Mouse (Mus musculus) kidney, postnatal 0 days (tissue): ENCODE data around the gene Pcdh7. TPM values are rescaled to one million over a fixed set of nuclear protein-coding genes. Genes with fewer than 3 reads are reported as not detected.

Experiments
- ATAC-seq: fragments of 200-750 bp; cut with Nextera tagmentation; replicated peaks from 2 replicates; pipeline ENCODE4 v1.8.0; 2017; ENCODE audit warnings: low read depth, moderate number of reproducible peaks, moderate TSS enrichment, moderate library complexity; ENCODE audit not compliant: low FRiP score
- DNase-seq: peaks from one replicate; pipeline ENCODE4 v3.0.0-alpha.2; 2016; ENCODE audit warnings: low spot score
- H3K27ac ChIP-seq: fragments of 300-500 bp; sonication (generic); 2 replicates; pipeline ENCODE4 v1.5.1; 2014; ENCODE audit warnings: mild to moderate bottlenecking
- H3K27me3 ChIP-seq: fragments of 300-500 bp; sonication (generic); 2 replicates; pipeline ENCODE4 v1.6.1; 2014; ENCODE audit warnings: low read length, mixed read lengths; ENCODE audit not compliant: insufficient read depth
- H3K36me3 ChIP-seq: fragments of 300-500 bp; sonication (generic); 2 replicates; pipeline ENCODE4 v1.6.1; 2014; ENCODE audit warnings: low read length, mixed read lengths; ENCODE audit not compliant: insufficient read depth
- H3K4me1 ChIP-seq: fragments of 300-500 bp; sonication (generic); replicated peaks from 2 replicates; pipeline ENCODE4 v1.6.1; 2014; ENCODE audit warnings: antibody characterized with exemption, low read length, mixed read lengths; ENCODE audit not compliant: insufficient read depth
- H3K4me2 ChIP-seq: fragments of 300-500 bp; sonication (generic); 2 replicates; pipeline ENCODE4 v1.6.1; 2014; ENCODE audit warnings: mild to moderate bottlenecking, low read length, moderate library complexity, mixed read lengths
- H3K4me3 ChIP-seq: fragments of 300-500 bp; sonication (generic); replicated peaks from 2 replicates; pipeline ENCODE4 v1.5.1; 2014; ENCODE audit warnings: low read depth, low read length
- H3K9ac ChIP-seq: fragments of 300-500 bp; sonication (generic); 2 replicates; pipeline ENCODE4 v1.6.1; 2014; ENCODE audit warnings: low read depth, low read length
- H3K9me3 ChIP-seq: fragments of 300-500 bp; sonication (generic); replicated peaks from 2 replicates; pipeline ENCODE4 v1.6.1; 2016; ENCODE audit warnings: low read length, inconsistent platforms, mixed read lengths
- CTCF ChIP-seq: IDR thresholded peaks from 2 replicates; pipeline ENCODE4 v1.5.1; 2016; ENCODE audit warnings: antibody characterized with exemption, low read depth, mild to moderate bottlenecking, moderate library complexity
- WGBS: fragments of 180-500 bp; shearing (Covaris S2); extraction: QIAGEN DNeasy Blood & Tissue Kit; methylation state at CpG from one replicate; pipeline ENCODE4 v1.1.7; 2014; 5-methylcytosine and 5-hydroxymethylcytosine counted together
- polyA plus RNA-seq: library from polyadenylated mRNA; unstranded; fragments of >200 nt; fragmentation: Nextera tagmentation; extraction: Ambion mirVana; gene quantifications from 2 replicates; pipeline ENCODE4 v1.2.1, GENCODE M21; 2015

The Pcdh7 gene
- polyA plus RNA-seq, 1 experiment from 2014 or later: 3.6 TPM

- Histone ChIP-seq H3K9me3 (no peaks in the 10 kb centered on the region), H3K27ac (no peak overlapping the region), H3K9ac (no peak overlapping the region), H3K4me1 (no peaks in the 10 kb centered on the region), H3K4me3 (no peak overlapping the region), H3K36me3 (no peaks in the 10 kb centered on the region), H3K4me2 (no peak overlapping the region), H3K27me3 (no peaks in the 10 kb centered on the region)
- 77% methylated on average over 5 of the region's 5 CpGs for WGBS
- DNase-seq: no peak
- TF ChIP-seq CTCF: no peak
- ATAC-seq: no peak
Measured at GRCm38 (mm10) chr5:57921140-57921539, 203.4 kb downstream of the Pcdh7 start.

- Histone ChIP-seq H3K27me3 (no peaks in the 10 kb centered on the region), H3K9me3 (no peaks in the 10 kb centered on the region), H3K4me3 (no peak overlapping the region), H3K4me2 (no peak overlapping the region), H3K36me3 (no peaks in the 10 kb centered on the region), H3K9ac (no peak overlapping the region), H3K4me1 (no peaks in the 10 kb centered on the region), H3K27ac (no peak overlapping the region)
- no peak for TF ChIP-seq CTCF
- DNase-seq: no peak
- WGBS: 96% methylated on average over 5 of the region's 5 CpGs
- no peak for ATAC-seq
Measured at GRCm38 (mm10) chr5:57931331-57931730, 213.6 kb downstream of the Pcdh7 start.

GRCm38 (mm10) chr5:57931738-57932137, 214.0 kb downstream of the Pcdh7 start:
- H3K4me1 ChIP-seq: no peaks in the 10 kb centered on the region
- H3K9ac ChIP-seq: no peak overlapping the region
- no peaks in the 10 kb centered on the region for H3K9me3 ChIP-seq
- DNase-seq (no peak), ATAC-seq (no peak)
- H3K27ac ChIP-seq: no peak overlapping the region
- H3K27me3 ChIP-seq: no peaks in the 10 kb centered on the region
- WGBS: 89% methylated on average over 5 of the region's 5 CpGs
- H3K4me2 ChIP-seq: no peak overlapping the region
- H3K4me3 ChIP-seq: no peak overlapping the region
- H3K36me3 ChIP-seq: no peaks in the 10 kb centered on the region
- no peak for TF ChIP-seq CTCF

- no peaks in the 10 kb centered on the region for H3K36me3 ChIP-seq
- DNase-seq (no peak), ATAC-seq (no peak)
- no peak overlapping the region for H3K27ac ChIP-seq
- no peak overlapping the region for H3K4me2 ChIP-seq
- TF ChIP-seq CTCF: no peak
- no peak overlapping the region for H3K4me3 ChIP-seq
- no peaks in the 10 kb centered on the region for H3K4me1 ChIP-seq
- no peaks in the 10 kb centered on the region for H3K9me3 ChIP-seq
- 79% methylated on average over 2 of the region's 2 CpGs for WGBS
- H3K9ac ChIP-seq: no peak overlapping the region
- H3K27me3 ChIP-seq: no peaks in the 10 kb centered on the region
Measured at GRCm38 (mm10) chr5:57934666-57935065, 216.9 kb downstream of the Pcdh7 start.

- WGBS: 61% methylated on average over 3 of the region's 3 CpGs
- no peaks in the 10 kb centered on the region for H3K36me3 ChIP-seq
- no peaks in the 10 kb centered on the region for H3K9me3 ChIP-seq
- no peak overlapping the region for H3K9ac ChIP-seq
- no peak for TF ChIP-seq CTCF
- H3K4me2 ChIP-seq: no peak overlapping the region
- no peaks in the 10 kb centered on the region for H3K4me1 ChIP-seq
- DNase-seq: no peak
- H3K27ac ChIP-seq: no peak overlapping the region
- H3K27me3 ChIP-seq: no peaks in the 10 kb centered on the region
- no peak overlapping the region for H3K4me3 ChIP-seq
- ATAC-seq: no peak
Measured at GRCm38 (mm10) chr5:57940457-57940856, 222.7 kb downstream of the Pcdh7 start.

- TF ChIP-seq CTCF: no peak
- no peak overlapping the region for H3K4me2 ChIP-seq
- H3K9me3 ChIP-seq: no peaks in the 10 kb centered on the region
- H3K27me3 ChIP-seq: no peaks in the 10 kb centered on the region
- 65% methylated on average over 2 of the region's 2 CpGs for WGBS
- DNase-seq (no peak), ATAC-seq (no peak)
- no peak overlapping the region for H3K4me3 ChIP-seq
- no peaks in the 10 kb centered on the region for H3K36me3 ChIP-seq
- H3K27ac ChIP-seq: no peak overlapping the region
- no peak overlapping the region for H3K9ac ChIP-seq
- H3K4me1 ChIP-seq: no peaks in the 10 kb centered on the region
Measured at GRCm38 (mm10) chr5:57943176-57943575, 225.4 kb downstream of the Pcdh7 start.

- H3K9ac ChIP-seq: no peak overlapping the region
- H3K9me3 ChIP-seq: no peaks in the 10 kb centered on the region
- ATAC-seq (no peak), DNase-seq (no peak)
- H3K4me3 ChIP-seq: no peak overlapping the region
- no peak overlapping the region for H3K4me2 ChIP-seq
- no peaks in the 10 kb centered on the region for H3K27me3 ChIP-seq
- H3K27ac ChIP-seq: no peak overlapping the region
- no peaks in the 10 kb centered on the region for H3K4me1 ChIP-seq
- 68% methylated on average over 2 of the region's 2 CpGs for WGBS
- no peaks in the 10 kb centered on the region for H3K36me3 ChIP-seq
- TF ChIP-seq CTCF: no peak
Measured at GRCm38 (mm10) chr5:57943611-57944010, 225.8 kb downstream of the Pcdh7 start.
